Mouse (Mus musculus): ENCODE measurements around the gene Kcnk4. TPM values are rescaled to one million over a fixed set of nuclear protein-coding genes. Genes with fewer than 3 reads are reported as not detected.
"Not testable (repeated sequence)": the region's sequence is repeated elsewhere in the genome, so short reads cannot be mapped to it uniquely, and the experiment has no call there.

Kcnk4 gene
- total RNA-seq, 2 experiments from 2014 or later, result 0.16 to 0.20 TPM

- no peak for DNase-seq
Measured at GRCm38 (mm10) chr19:6916496-6916895, 17.8 kb downstream of the Kcnk4 start.

GRCm38 (mm10) chr19:6915276-6915675, 19.0 kb downstream of the Kcnk4 start:
- DNase-seq, result no peak

- no peak for DNase-seq
Measured at GRCm38 (mm10) chr19:6914540-6914939, 19.8 kb downstream of the Kcnk4 start.

- DNase-seq, result peak in 1 of 2 experiments; percentile 19
Measured at GRCm38 (mm10) chr19:6913991-6914390, 20.3 kb downstream of the Kcnk4 start.

- no peak for DNase-seq
Measured at GRCm38 (mm10) chr19:6913036-6913435, 21.3 kb downstream of the Kcnk4 start.

GRCm38 (mm10) chr19:6912205-6912970, 21.9 kb downstream of the Kcnk4 start:
- no peak for DNase-seq

GRCm38 (mm10) chr19:6911101-6912074, 22.9 kb downstream of the Kcnk4 start:
- no peak for DNase-seq

GRCm38 (mm10) chr19:6910306-6910705, 24.0 kb downstream of the Kcnk4 start:
- peak; percentile 65 to 80 for DNase-seq

- DNase-seq, result peak; percentile 92 to 95
Measured at GRCm38 (mm10) chr19:6909507-6910289, 24.6 kb downstream of the Kcnk4 start, which contains the start of the genes Trmt112 and Prdx5. Gene Trmt112, plus strand, starts transcription at chr19:6909698. Gene Prdx5, minus strand, starts transcription at chr19:6910106.

- no peak for DNase-seq
Measured at GRCm38 (mm10) chr19:6909021-6909420, 25.3 kb downstream of the Kcnk4 start.

- no peak for DNase-seq
Measured at GRCm38 (mm10) chr19:6907811-6908540, 26.3 kb downstream of the Kcnk4 start.

GRCm38 (mm10) chr19:6907094-6907493, 27.2 kb downstream of the Kcnk4 start:
- DNase-seq, result no peak

GRCm38 (mm10) chr19:6906199-6906598, 28.1 kb downstream of the Kcnk4 start:
- DNase-seq, result no peak

GRCm38 (mm10) chr19:6905498-6906159, 28.7 kb downstream of the Kcnk4 start:
- DNase-seq, result no peak

- no peak for DNase-seq
Measured at GRCm38 (mm10) chr19:6904846-6905245, 29.5 kb downstream of the Kcnk4 start.

GRCm38 (mm10) chr19:6903031-6903430, 31.3 kb downstream of the Kcnk4 start:
- no peak for DNase-seq

- DNase-seq, result no peak
Measured at GRCm38 (mm10) chr19:6899641-6900040, 34.7 kb downstream of the Kcnk4 start.

GRCm38 (mm10) chr19:6895608-6896305, 38.6 kb downstream of the Kcnk4 start:
- not testable (repeated sequence) for DNase-seq

GRCm38 (mm10) chr19:6893731-6894451, 40.4 kb downstream of the Kcnk4 start:
- DNase-seq, result no peak
